Mouse (Mus musculus): ENCODE results near the gene Hist1h4a. TPM values are rescaled to one million over a fixed set of nuclear protein-coding genes. Genes with fewer than 3 reads are reported as not detected.

Gene Hist1h4a
- polyA plus RNA-seq, 2 experiments: 0.57 to 11.8 TPM

DNA sequence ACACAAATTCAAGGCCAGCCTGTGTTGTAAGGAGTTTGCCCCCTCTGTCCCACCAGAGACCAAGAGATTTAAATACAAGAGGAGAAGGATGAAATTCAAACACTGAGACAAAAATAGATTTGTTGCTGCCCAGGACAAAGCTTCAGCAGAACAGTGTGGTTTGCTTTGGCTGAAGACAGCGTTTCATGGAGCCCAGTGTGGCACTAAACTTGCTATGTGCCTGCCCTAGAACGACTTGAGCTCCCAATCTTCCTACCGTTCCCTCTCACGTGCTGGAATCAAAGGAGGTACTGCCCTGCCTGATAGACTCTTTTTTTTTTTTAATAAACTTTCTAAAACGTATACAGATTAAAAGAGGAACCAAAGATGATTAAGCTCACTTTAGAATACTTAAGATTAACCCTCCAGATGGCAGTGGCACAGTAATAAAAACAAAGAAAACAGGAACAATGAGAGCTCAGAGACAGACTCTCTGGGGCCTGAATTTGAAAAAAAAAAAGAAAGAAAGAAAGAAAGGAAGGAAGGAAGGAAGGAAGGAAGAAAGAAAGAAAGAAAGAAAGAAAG is 7.9 kb upstream of the Hist1h4a start:
- TF ChIP-seq EP300 (IDR thresholded peaks at IDR 0.05; ENCODE audit: low read depth) (no peak), CTCF (IDR thresholded peaks at IDR 0.05; ENCODE audit: low read depth) (no peak)
- Histone ChIP-seq H3K9ac (replicated peaks) (no peak overlapping the region; the same call in 1 of the 2 replicates), H3K9me3 (ENCODE audit: control insufficient read depth, low read length) (no peaks in the 10 kb centered on the region), H3K27ac (no peak overlapping the region), H3K36me3 (replicated peaks; ENCODE audit: control insufficient read depth, insufficient read depth, low read depth) (no peaks in the 10 kb centered on the region), H3K4me3 (ENCODE audit: insufficient read depth in 1 of 2, low read depth in 2 of 2, low read length in 2 of 2) (no peak overlapping the region), H3K4me1 (replicated peaks; ENCODE audit: control insufficient read depth in 2 of 2, insufficient read depth in 2 of 2, low read length in 1 of 2) (peaks cover 11 to 32% of the 10 kb centered on the region in 2 experiments), H3K4me2 (ENCODE audit: low read depth) (no peak overlapping the region), H3K27me3 (ENCODE audit: control insufficient read depth, insufficient read depth, low read length) (no peaks in the 10 kb centered on the region)
- DNase-seq (ENCODE audit: low read depth in 3 of 3, low spot score in 3 of 3): no peak
- WGBS (ENCODE audit: insufficient replicate concordance): 38% methylated on average over 5 of the region's 5 CpGs
- ATAC-seq (ENCODE audit: insufficient read depth): no peak

DNA sequence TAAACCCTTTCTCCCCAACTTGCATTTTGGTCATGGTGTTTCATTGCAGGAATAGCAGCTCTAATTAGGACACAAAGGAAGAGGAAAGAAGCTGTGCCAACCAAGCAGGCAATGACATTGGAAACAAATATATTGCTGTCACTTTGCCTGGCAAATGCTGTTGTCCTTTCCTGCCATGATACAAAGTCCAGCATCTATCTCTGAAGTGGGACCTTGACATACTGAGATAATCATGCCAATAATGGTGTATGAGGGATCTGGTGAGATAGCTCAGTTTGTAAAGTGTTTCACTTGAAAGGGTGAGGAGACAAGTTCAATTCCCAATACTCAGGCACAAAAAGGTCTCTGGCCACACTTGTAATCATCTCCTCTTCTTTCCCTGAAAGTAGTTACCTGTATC is 5.7 kb upstream of the Hist1h4a start:
- peaks cover 13 to 28% of the 10 kb centered on the region in 2 experiments for H3K4me1 ChIP-seq (replicated peaks; ENCODE audit: control insufficient read depth in 2 of 2, insufficient read depth in 2 of 2, low read length in 1 of 2)
- H3K4me2 ChIP-seq (ENCODE audit: low read depth): no peak overlapping the region
- no peak overlapping the region for H3K4me3 ChIP-seq (ENCODE audit: insufficient read depth in 1 of 2, low read depth in 2 of 2, low read length in 2 of 2)
- H3K27ac ChIP-seq: no peak overlapping the region
- H3K9me3 ChIP-seq (ENCODE audit: control insufficient read depth, low read length): no peaks in the 10 kb centered on the region
- no peaks in the 10 kb centered on the region for H3K27me3 ChIP-seq (ENCODE audit: control insufficient read depth, insufficient read depth, low read length)
- ATAC-seq (ENCODE audit: insufficient read depth): no peak
- H3K9ac ChIP-seq (replicated peaks): no peak overlapping the region
- TF ChIP-seq EP300 (IDR thresholded peaks at IDR 0.05; ENCODE audit: low read depth) (no peak), CTCF (IDR thresholded peaks at IDR 0.05; ENCODE audit: low read depth) (no peak)
- no peak for DNase-seq (ENCODE audit: low read depth in 3 of 3, low spot score in 3 of 3)
- H3K36me3 ChIP-seq (replicated peaks; ENCODE audit: control insufficient read depth, insufficient read depth, low read depth): no peaks in the 10 kb centered on the region

DNA sequence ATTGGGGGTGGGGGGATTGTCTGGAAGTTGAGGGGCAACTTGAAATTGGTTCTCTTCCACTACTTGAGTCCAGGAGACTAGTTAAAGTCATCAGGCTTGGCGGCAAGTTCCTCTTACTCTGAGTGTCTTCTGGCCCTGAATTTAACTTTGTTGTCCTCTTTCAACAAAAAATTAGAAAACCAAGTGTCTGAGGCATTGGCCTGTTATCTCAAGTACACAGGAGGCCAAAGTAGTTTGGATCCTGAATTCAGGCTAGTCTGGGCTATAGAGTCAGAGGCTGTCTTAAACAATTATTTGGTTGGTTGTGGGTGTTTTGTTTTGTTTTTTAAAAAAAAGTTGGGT is 4.1 kb upstream of the Hist1h4a start:
- peaks cover 16 to 31% of the 10 kb centered on the region in 2 experiments for H3K4me1 ChIP-seq (replicated peaks; ENCODE audit: control insufficient read depth in 2 of 2, insufficient read depth in 2 of 2, low read length in 1 of 2)
- DNase-seq (ENCODE audit: low read depth in 3 of 3, low spot score in 3 of 3) (peak in 1 of 3 experiments; percentile 67), ATAC-seq (ENCODE audit: insufficient read depth) (no peak)
- no peaks in the 10 kb centered on the region for H3K9me3 ChIP-seq (ENCODE audit: control insufficient read depth, low read length)
- H3K9ac ChIP-seq (replicated peaks): peak overlapping the region; percentile 93
- peak overlapping the region; percentile 99 for H3K27ac ChIP-seq
- no peaks in the 10 kb centered on the region for H3K27me3 ChIP-seq (ENCODE audit: control insufficient read depth, insufficient read depth, low read length)
- H3K36me3 ChIP-seq (replicated peaks; ENCODE audit: control insufficient read depth, insufficient read depth, low read depth): no peaks in the 10 kb centered on the region
- H3K4me3 ChIP-seq (ENCODE audit: insufficient read depth in 1 of 2, low read depth in 2 of 2, low read length in 2 of 2): peak overlapping the region; percentile 60 to 62; a peak in 3 of 4 replicates
- H3K4me2 ChIP-seq (ENCODE audit: low read depth): peak overlapping the region; percentile 88
- TF ChIP-seq EP300 (IDR thresholded peaks at IDR 0.05; ENCODE audit: low read depth): no peak
- TF ChIP-seq CTCF (IDR thresholded peaks at IDR 0.05; ENCODE audit: low read depth): no peak
- 8% methylated on average over 1 of the region's 1 CpGs for WGBS (ENCODE audit: insufficient replicate concordance)

DNA sequence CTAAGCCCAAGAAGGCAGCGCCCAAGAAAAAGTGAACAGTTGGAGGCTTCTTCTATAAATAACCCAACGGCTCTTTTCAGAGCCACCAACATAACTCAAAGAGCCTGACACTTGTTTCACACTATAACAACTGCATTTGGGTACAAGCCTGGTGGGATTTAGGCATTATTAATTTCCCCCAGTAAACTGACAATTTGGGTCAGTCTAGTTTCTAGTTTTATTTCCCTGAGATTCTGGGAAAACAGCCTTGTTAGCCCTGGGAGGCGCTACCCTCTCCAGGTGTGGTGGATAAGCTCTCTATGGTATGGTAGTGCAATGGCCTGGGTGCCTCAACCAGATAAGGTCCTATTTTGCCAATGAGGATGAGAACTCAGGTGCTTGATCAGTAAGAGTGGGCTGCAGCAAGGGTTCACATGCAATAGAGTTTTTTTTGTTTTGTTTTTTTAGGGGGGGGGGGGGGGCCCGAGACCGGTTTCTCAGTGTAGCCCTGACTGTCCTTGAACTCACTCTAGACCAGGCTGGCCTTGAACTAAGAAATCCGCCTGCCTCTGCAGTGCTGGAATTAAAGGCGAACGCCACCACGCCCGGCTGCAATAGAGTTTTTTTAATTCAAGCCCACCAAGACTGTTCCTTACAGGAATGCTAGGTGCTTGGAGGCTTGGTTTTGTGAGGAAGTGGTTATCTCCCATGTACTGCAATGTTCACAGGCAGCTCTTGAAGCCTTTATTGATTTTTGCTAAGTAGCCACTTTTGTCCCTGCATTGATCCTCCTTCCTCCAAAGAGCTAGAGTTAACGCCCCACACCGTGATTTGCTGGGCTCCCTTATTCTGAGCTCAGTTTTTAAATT is 3.5 kb upstream of the Hist1h4a start:
- Histone ChIP-seq H3K27ac (peak overlapping the region; percentile 99), H3K4me1 (replicated peaks; ENCODE audit: control insufficient read depth in 2 of 2, insufficient read depth in 2 of 2, low read length in 1 of 2) (peaks cover 19 to 36% of the 10 kb centered on the region in 2 experiments), H3K9me3 (ENCODE audit: control insufficient read depth, low read length) (no peaks in the 10 kb centered on the region), H3K27me3 (ENCODE audit: control insufficient read depth, insufficient read depth, low read length) (no peaks in the 10 kb centered on the region), H3K4me3 (ENCODE audit: insufficient read depth in 1 of 2, low read depth in 2 of 2, low read length in 2 of 2) (peak overlapping the region; percentile 60 to 62), H3K36me3 (replicated peaks; ENCODE audit: control insufficient read depth, insufficient read depth, low read depth) (no peaks in the 10 kb centered on the region), H3K4me2 (ENCODE audit: low read depth) (peak overlapping the region; percentile 88), H3K9ac (replicated peaks) (peak overlapping the region; percentile 93)
- WGBS (ENCODE audit: insufficient replicate concordance): 10% methylated on average over 12 of the region's 12 CpGs
- DNase-seq (ENCODE audit: low read depth in 3 of 3, low spot score in 3 of 3) (peak in 2 of 3 experiments; percentile 68 to 82), ATAC-seq (ENCODE audit: insufficient read depth) (peak; percentile 12)
- TF ChIP-seq EP300 (IDR thresholded peaks at IDR 0.05; ENCODE audit: low read depth) (peak; percentile 48), CTCF (IDR thresholded peaks at IDR 0.05; ENCODE audit: low read depth) (no peak)

DNA sequence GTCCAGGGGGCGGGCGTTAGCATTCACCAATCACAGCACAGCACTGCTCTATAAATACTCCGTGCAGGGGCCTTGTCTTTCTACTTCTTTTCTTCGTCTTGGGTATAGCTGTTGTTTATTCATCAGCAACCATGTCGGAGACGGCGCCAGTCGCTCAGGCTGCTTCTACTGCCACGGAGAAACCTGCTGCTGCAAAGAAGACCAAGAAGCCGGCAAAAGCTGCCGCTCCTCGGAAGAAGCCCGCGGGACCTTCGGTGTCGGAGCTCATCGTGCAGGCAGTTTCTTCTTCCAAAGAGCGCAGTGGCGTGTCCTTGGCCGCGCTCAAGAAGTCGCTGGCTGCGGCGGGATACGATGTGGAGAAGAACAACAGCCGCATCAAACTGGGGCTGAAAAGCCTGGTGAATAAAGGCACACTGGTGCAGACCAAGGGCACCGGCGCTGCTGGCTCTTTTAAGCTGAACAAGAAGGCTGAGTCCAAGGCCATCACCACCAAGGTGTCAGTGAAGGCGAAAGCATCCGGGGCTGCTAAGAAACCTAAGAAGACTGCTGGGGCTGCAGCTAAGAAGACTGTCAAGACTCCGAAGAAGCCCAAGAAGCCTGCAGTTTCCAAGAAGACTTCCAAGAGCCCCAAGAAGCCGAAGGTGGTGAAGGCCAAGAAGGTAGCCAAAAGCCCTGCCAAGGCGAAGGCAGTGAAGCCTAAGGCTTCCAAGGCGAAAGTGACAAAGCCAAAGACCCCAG is 2.7 kb upstream of the Hist1h4a start, which contains the start of gene Hist1h1a:
Gene Hist1h1a, plus strand, starts transcription at position 81 of the 738 bp plus-strand sequence.
- peak within 1 kb of the TSS; percentile 88 for H3K4me2 ChIP-seq (ENCODE audit: low read depth)
- H3K4me3 ChIP-seq (ENCODE audit: insufficient read depth in 1 of 2, low read depth in 2 of 2, low read length in 2 of 2): peak within 1 kb of the TSS; percentile 60 to 62
- H3K9ac ChIP-seq (replicated peaks): peak within 1 kb of the TSS; percentile 93
- peak; percentile 27 for ATAC-seq (ENCODE audit: insufficient read depth)
- DNase-seq (ENCODE audit: low read depth in 3 of 3, low spot score in 3 of 3): peak in 2 of 3 experiments; percentile 89 to 91
- TF ChIP-seq EP300 (IDR thresholded peaks at IDR 0.05; ENCODE audit: low read depth): peak; percentile 72
- no peak for TF ChIP-seq CTCF (IDR thresholded peaks at IDR 0.05; ENCODE audit: low read depth)
- H3K36me3 ChIP-seq (replicated peaks; ENCODE audit: control insufficient read depth, insufficient read depth, low read depth): no peaks in the 10 kb centered on the region
- H3K4me1 ChIP-seq (replicated peaks; ENCODE audit: control insufficient read depth in 2 of 2, insufficient read depth in 2 of 2, low read length in 1 of 2): peaks cover 27 to 37% of the 10 kb centered on the region in 2 experiments
- H3K27me3 ChIP-seq (ENCODE audit: control insufficient read depth, insufficient read depth, low read length): no peaks in the 10 kb centered on the region
- no peaks in the 10 kb centered on the region for H3K9me3 ChIP-seq (ENCODE audit: control insufficient read depth, low read length)
- WGBS (ENCODE audit: insufficient replicate concordance): 2% methylated on average over 34 of the region's 34 CpGs
- H3K27ac ChIP-seq: peak within 1 kb of the TSS; percentile 99
